Mouse (Mus musculus) heart, embryonic 14.5 days (tissue): ENCODE data around the gene Nipa1. TPM values are rescaled to one million over a fixed set of nuclear protein-coding genes. Genes with fewer than 3 reads are reported as not detected.
"Not testable (repeated sequence)": the region's sequence is repeated elsewhere in the genome, so short reads cannot be mapped to it uniquely, and the experiment has no call there.

Experiments
- ATAC-seq: fragments of 200-750 bp; cut with Nextera tagmentation; 2 replicates; pipeline ENCODE4 v1.8.0; 2017; ENCODE audit warnings: low read depth, moderate TSS enrichment; ENCODE audit not compliant: insufficient number of reproducible peaks, insufficient read depth, low FRiP score
- H3K27ac ChIP-seq, 2 experiments: fragments of 200-500 bp in 1 of 2; fragments of 300-500 bp in 1 of 2; sonication (generic) in 1 of 2; replicated peaks in 1 of 2; 2 replicates each; pipeline ENCODE4 v1.5.1; 2012 to 2014; ENCODE audit warnings: low read depth in 2 of 2, low read length in 2 of 2, control low read depth in 1 of 2, mild to moderate bottlenecking in 1 of 2, mixed read lengths in 1 of 2; ENCODE audit not compliant: control insufficient read depth in 1 of 2, insufficient read depth in 1 of 2
- H3K27me3 ChIP-seq: fragments of 300-500 bp; sonication (generic); 2 replicates; pipeline ENCODE4 v1.6.1; 2014; ENCODE audit warnings: mild to moderate bottlenecking, low read length, control low read depth; ENCODE audit not compliant: control insufficient read depth, insufficient read depth
- H3K36me3 ChIP-seq: fragments of 300-500 bp; sonication (generic); 2 replicates; pipeline ENCODE4 v1.6.1; 2014; ENCODE audit warnings: mild to moderate bottlenecking, control low read depth, low read length, mixed read lengths; ENCODE audit not compliant: control insufficient read depth, insufficient read depth
- H3K4me1 ChIP-seq, 2 experiments: fragments of 200-500 bp in 1 of 2; fragments of 300-500 bp in 1 of 2; sonication (generic) in 1 of 2; 2 replicates each; pipeline ENCODE4 v1.6.1; 2012 to 2014; ENCODE audit warnings: low read length in 2 of 2, control low read depth in 1 of 2, mixed read lengths in 1 of 2; ENCODE audit not compliant: control insufficient read depth in 2 of 2, insufficient read depth in 2 of 2
- H3K4me2 ChIP-seq: fragments of 300-500 bp; sonication (generic); 2 replicates; pipeline ENCODE4 v1.6.1; 2014; ENCODE audit warnings: mild to moderate bottlenecking, low read length
- H3K4me3 ChIP-seq, 2 experiments: fragments of 200-500 bp in 1 of 2; fragments of 300-500 bp in 1 of 2; sonication (generic) in 1 of 2; 2 replicates each; pipeline ENCODE4 v1.5.1; 2012 to 2014; ENCODE audit warnings: low read length in 2 of 2, mild to moderate bottlenecking in 2 of 2, control low read depth in 1 of 2, low read depth in 1 of 2, moderate library complexity in 1 of 2; ENCODE audit not compliant: control insufficient read depth in 1 of 2, insufficient read depth in 1 of 2
- H3K9ac ChIP-seq: fragments of 300-500 bp; sonication (generic); 2 replicates; pipeline ENCODE4 v1.6.1; 2014; ENCODE audit warnings: mild to moderate bottlenecking, low read length
- H3K9me3 ChIP-seq: fragments of 300-500 bp; sonication (generic); 2 replicates; pipeline ENCODE4 v1.6.1; 2016; ENCODE audit warnings: low read length, control low read depth; ENCODE audit not compliant: control insufficient read depth
- WGBS: fragments of 180-500 bp; shearing (Covaris S2); extraction: QIAGEN DNeasy Blood & Tissue Kit; methylation state at CpG from one replicate; pipeline ENCODE4 v1.1.7; 2014; 5-methylcytosine and 5-hydroxymethylcytosine counted together
- polyA plus RNA-seq: library from polyadenylated mRNA; unstranded; fragments of >200 nt; fragmentation: Nextera tagmentation; extraction: Ambion mirVana; gene quantifications from 2 replicates; pipeline ENCODE4 v1.2.1, GENCODE M21; 2014

Nipa1 gene
- polyA plus RNA-seq, 1 experiment from 2014 or later = 3.6 TPM

GRCm38 (mm10) chr7:56018446-56018971, 1.2 kb downstream of the Nipa1 start:
- 52% methylated on average over 7 of the region's 7 CpGs for WGBS

GRCm38 (mm10) chr7:56017761-56018160, 2.0 kb downstream of the Nipa1 start:
- ATAC-seq = no peak
- H3K27me3 ChIP-seq = no peaks in the 10 kb centered on the region
- no peaks in the 10 kb centered on the region for H3K9me3 ChIP-seq
- no peak overlapping the region for H3K27ac ChIP-seq
- H3K4me1 ChIP-seq = peaks cover 2 to 6% of the 10 kb centered on the region in 2 experiments; a peak in 1 of 4 replicates
- no peak overlapping the region for H3K4me3 ChIP-seq
- H3K4me2 ChIP-seq = no peak overlapping the region
- no peaks in the 10 kb centered on the region for H3K36me3 ChIP-seq
- no peak overlapping the region for H3K9ac ChIP-seq
- WGBS = 82% methylated on average over 3 of the region's 3 CpGs

More at GRCm38 (mm10) chr7:56018446-56018971, 1.2 kb downstream of the Nipa1 start:
- H3K36me3 ChIP-seq = no peaks in the 10 kb centered on the region
- no peak for ATAC-seq
- no peaks in the 10 kb centered on the region for H3K9me3 ChIP-seq
- H3K4me2 ChIP-seq = peak overlapping the region; percentile 91
- peak overlapping the region; percentile 80 to 86; a peak in 3 of 4 replicates for H3K4me3 ChIP-seq
- H3K4me1 ChIP-seq = peaks cover 2 to 6% of the 10 kb centered on the region in 2 experiments; a peak in 1 of 4 replicates
- peak overlapping the region; percentile 81; the same call in 1 of the 2 replicates for H3K9ac ChIP-seq
- no peak overlapping the region for H3K27ac ChIP-seq
- no peaks in the 10 kb centered on the region for H3K27me3 ChIP-seq

- Histone ChIP-seq H3K9ac (no peak overlapping the region), H3K27me3 (no peaks in the 10 kb centered on the region), H3K4me3 (no peak overlapping the region), H3K36me3 (no peaks in the 10 kb centered on the region), H3K9me3 (no peaks in the 10 kb centered on the region), H3K4me2 (no peak overlapping the region), H3K27ac (no peak overlapping the region), H3K4me1 (peaks cover 2 to 6% of the 10 kb centered on the region in 2 experiments; a peak in 1 of 4 replicates)
- 93% methylated on average over 7 of the region's 7 CpGs for WGBS
- ATAC-seq = no peak
These were observed 3.9 kb downstream of the Nipa1 start for GRCm38 (mm10) chr7:56015837-56016236.

- H3K27ac ChIP-seq = no peak overlapping the region
- H3K9me3 ChIP-seq = no peaks in the 10 kb centered on the region
- no peaks in the 10 kb centered on the region for H3K27me3 ChIP-seq
- H3K4me2 ChIP-seq = no peak overlapping the region
- H3K36me3 ChIP-seq = no peaks in the 10 kb centered on the region
- ATAC-seq = no peak
- H3K4me1 ChIP-seq = peaks cover 2 to 6% of the 10 kb centered on the region in 2 experiments; a peak in 1 of 4 replicates
- H3K9ac ChIP-seq = no peak overlapping the region
- WGBS = 42% methylated on average over 6 of the region's 6 CpGs
- no peak overlapping the region for H3K4me3 ChIP-seq
These were observed 4.6 kb downstream of the Nipa1 start for GRCm38 (mm10) chr7:56015172-56015571.

- not testable (repeated sequence) for H3K36me3 ChIP-seq, H3K27ac ChIP-seq, H3K4me1 ChIP-seq, H3K27me3 ChIP-seq, H3K9me3 ChIP-seq, H3K9ac ChIP-seq, ATAC-seq, H3K4me2 ChIP-seq, H3K4me3 ChIP-seq
- WGBS = 85% methylated on average over 6 of the region's 18 CpGs
These were observed 5.6 kb downstream of the Nipa1 start for GRCm38 (mm10) chr7:56014002-56014702.

GRCm38 (mm10) chr7:56013261-56014001, 6.3 kb downstream of the Nipa1 start:
- 95% methylated on average over 14 of the region's 14 CpGs for WGBS
- no peaks in the 10 kb centered on the region for H3K4me1 ChIP-seq
- ATAC-seq = no peak
- no peaks in the 10 kb centered on the region for H3K9me3 ChIP-seq
- H3K27me3 ChIP-seq = no peaks in the 10 kb centered on the region
- no peak overlapping the region for H3K4me3 ChIP-seq
- H3K36me3 ChIP-seq = no peaks in the 10 kb centered on the region
- H3K4me2 ChIP-seq = no peak overlapping the region
- H3K27ac ChIP-seq = no peak overlapping the region
- no peak overlapping the region for H3K9ac ChIP-seq

- no peak for ATAC-seq
- Histone ChIP-seq H3K36me3 (no peaks in the 10 kb centered on the region), H3K4me1 (no peaks in the 10 kb centered on the region), H3K9me3 (0 out of 2 replicates have a peak, but pooled peaks cover 2% of the 10 kb centered on the region), H3K4me2 (no peak overlapping the region), H3K4me3 (no peak overlapping the region), H3K27ac (no peak overlapping the region), H3K27me3 (no peaks in the 10 kb centered on the region), H3K9ac (no peak overlapping the region)
These were observed 8.8 kb downstream of the Nipa1 start for GRCm38 (mm10) chr7:56011018-56011333.
